Mouse (Mus musculus) heart, adult 9 months (tissue): Measurements from ENCODE around the gene Fkbp5.

Experiments
- DNase-seq, 2 experiments: peaks; one replicate each; pipeline ENCODE4 v3.0.0; 2022; ENCODE audit warnings: low spot score in 2 of 2

Gene Fkbp5

DNA sequence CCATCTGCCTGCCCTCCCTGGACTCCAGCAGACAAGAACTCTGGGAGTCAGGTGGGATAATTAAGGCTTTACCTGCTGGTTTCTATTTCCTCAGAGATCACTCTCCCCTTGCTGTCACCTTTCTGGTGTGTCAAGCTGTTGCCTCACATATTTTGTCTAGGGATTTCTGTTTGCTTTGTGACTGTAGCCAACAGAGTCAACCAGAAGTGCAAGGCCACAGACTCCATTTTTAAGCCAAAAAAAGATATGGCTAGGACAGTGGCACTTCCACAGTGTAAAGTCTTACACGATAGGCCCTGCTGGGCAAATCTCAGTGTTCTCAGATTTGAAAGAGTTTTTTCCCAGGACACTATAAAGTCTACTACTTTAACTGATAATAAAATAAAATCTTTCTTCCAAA is 56.9 kb downstream of the Fkbp5 start:
- DNase-seq = no peak

DNA sequence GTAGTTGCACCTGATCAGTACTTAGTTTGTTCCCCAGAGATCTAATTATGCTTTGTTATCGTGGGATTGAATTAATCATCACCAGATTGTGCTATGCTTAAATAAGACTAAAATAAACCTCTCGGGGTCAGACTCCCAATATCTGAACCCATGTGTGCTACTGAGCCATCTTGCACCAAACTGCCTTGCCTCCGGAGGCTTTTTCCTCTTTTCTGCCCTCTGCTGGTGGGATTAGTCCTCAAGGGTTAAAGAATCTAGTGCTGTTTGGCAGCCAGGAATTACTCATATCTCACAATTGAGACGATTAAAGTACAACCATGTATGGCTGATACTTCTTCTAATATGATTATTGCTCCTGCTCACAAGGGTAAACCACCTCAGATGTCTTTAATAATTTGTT is 62.2 kb downstream of the Fkbp5 start:
- DNase-seq = peak in 1 of 2 experiments; percentile 33

DNA sequence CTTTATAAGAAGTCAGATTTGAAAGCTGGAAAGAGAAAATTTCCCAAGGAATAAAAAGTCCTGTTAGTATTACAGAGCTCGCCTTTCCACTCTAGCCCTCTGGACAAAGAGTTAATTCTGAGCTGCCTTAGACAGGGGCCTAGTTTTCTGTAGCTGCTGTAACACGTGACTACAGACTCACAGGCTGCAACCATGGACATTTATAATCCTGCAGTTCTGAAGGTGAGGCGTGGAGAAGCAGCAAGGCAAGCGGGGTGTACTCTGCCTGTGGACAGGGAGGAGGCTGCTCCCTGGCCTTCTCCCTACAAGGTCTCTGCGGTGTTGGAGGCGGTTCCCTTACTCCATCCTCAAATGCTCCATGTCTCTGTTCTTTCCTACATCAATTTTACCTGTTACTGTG is 64.4 kb downstream of the Fkbp5 start:
- no peak for DNase-seq

DNA sequence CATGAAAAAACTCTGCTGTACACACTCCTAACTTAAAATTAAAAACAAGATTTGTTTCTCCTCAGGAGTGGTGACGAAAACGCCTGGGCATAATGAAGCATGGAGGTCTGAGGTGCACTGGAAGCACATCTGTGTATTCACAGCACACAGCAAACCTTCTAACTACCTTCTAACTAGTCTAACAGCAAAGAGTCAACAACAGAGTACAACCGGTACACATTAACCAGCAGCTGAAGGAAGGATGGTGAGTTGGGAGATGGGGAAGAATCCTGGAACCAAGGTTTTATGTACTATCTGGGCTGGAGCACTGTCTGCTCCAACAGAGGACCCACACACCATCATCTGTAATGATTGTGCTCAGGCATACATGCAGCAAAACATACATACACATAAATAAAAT is 65.4 kb downstream of the Fkbp5 start:
- no peak for DNase-seq

DNA sequence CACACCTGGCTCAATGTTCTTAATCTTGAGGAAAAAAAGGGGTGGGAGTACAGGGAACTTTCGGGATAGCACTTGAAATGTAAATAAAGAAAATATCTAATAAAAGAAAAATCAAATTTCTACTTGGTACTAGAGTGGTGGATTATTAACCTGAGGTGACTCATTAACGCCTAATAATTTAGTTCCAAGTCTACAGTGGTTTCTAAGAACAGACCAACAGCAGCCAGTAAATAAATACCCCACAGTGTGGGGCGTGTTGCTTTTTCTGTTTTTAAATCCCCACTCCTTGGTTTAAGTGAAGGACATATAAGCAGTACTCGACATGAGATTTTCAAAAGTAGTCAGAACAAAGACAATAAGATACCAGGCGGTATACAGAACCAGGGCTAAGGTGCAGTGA is 65.8 kb downstream of the Fkbp5 start:
- DNase-seq = no peak

DNA sequence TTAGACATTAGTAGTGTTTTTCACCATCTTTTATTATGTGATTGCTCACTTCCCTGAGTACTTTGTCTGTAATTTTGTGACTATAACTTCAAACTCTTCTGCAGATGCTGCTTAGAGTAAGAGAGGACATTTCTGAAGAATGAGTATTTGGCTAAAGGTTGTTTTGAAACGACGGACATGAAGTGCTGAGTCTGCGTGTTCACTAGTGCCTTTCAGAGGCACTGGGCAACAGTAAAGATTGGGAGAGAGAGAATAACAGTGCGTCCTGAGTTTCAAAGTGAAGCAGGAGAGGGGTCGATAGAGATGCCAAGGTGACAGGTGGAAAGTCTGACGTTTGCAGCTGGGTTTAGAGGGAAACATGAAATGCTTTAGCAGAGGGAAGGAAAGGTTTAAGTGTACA is 69.1 kb downstream of the Fkbp5 start:
- DNase-seq = no peak

DNA sequence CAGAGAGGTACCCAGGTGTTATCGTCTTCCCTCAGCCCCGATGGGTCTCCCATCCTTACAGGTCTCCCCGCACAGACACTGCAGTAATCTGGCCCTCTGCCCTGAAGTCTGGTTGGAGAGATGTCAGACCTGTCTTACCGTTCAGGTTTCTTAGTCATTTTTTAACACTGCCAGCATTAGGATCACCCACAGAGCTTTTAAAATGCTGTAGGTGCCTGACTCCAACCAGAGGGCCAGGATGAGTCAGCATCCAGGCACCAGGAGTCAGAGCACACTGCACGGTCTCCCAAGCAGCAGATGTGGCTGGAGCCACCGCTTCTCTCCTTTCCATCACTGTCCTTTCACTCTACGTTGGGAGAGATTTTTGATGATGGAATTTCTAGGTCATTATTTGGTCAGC is 69.5 kb downstream of the Fkbp5 start:
- DNase-seq = no peak

DNA sequence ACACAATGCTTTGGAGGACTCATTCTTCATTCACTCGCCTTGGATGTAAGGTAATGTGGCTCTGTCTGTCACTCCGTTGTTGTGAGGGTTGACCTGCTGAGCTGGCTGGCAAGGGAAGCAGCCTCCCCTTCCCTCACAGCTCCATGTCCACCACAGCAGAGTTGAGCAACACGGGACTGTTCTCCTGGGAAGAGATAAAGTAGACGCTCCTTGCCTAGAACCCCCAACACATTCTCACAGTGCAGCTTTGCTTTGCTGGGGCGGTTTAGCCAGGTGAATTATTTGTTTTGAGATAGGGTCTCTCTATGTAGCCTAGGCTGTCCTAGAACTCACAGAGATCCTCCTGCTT is 70.5 kb downstream of the Fkbp5 start:
- DNase-seq = no peak

DNA sequence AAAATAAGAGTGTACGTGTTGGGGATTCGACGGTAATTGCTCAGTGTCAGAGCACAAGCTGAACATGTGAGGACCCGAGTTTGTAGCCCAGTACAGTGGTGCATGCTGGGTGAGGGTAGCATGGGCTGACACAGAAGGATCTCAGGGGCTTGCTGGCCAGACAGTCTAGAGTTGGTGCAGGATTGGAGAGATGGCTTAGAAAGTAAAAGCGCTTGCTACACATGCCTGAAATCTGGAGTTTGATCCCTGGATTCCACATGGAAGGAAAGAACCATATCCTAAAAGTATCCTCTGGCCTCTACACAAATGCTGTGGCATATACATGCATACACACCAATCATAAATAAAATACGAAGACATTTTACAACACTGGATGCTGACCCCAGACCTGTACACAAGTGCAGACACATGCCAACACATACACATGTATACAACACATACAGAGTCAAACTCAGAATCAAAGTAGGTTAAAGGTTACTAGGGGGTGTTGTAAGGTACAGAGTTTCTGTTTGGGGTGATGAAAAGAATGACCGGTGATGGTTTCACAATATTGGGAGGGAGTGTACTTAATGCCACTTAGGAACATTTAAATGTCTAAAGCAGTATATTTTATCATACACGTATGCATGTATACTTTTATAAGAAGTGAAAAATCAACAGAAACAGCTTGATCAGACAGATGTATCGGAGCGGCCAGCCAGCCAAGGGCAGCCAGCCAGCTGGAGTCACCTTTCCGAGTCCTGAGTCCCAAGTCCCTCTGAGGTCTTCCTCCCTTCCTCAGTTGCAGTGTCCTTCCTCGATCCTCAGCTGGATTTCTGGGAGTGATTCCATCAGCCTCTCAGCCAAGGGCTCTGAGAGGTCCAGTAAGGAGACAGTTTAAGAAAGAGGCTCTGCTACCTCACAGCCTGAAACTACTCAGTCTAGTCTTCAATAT is 71.2 kb downstream of the Fkbp5 start:
- DNase-seq = peak; percentile 36 to 54

DNA sequence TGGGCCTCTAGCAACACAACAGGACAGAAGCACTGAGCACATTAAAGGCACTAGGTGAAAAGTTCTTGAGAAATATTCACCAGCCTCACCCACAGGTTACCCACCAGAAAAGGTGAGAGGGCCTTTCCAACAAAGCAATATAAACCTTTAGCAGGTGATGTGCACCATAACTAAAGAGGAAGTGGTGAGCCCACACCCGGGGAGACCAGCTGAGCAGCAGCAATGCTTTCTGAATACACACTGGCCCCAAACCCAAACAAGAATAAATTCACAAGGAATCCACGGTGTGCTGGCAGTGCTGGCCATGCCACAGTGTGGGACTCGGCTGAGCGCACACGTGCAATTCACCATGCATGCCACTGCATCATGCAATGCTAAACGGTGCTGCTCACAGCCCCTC is 74.7 kb downstream of the Fkbp5 start:
- DNase-seq = no peak

DNA sequence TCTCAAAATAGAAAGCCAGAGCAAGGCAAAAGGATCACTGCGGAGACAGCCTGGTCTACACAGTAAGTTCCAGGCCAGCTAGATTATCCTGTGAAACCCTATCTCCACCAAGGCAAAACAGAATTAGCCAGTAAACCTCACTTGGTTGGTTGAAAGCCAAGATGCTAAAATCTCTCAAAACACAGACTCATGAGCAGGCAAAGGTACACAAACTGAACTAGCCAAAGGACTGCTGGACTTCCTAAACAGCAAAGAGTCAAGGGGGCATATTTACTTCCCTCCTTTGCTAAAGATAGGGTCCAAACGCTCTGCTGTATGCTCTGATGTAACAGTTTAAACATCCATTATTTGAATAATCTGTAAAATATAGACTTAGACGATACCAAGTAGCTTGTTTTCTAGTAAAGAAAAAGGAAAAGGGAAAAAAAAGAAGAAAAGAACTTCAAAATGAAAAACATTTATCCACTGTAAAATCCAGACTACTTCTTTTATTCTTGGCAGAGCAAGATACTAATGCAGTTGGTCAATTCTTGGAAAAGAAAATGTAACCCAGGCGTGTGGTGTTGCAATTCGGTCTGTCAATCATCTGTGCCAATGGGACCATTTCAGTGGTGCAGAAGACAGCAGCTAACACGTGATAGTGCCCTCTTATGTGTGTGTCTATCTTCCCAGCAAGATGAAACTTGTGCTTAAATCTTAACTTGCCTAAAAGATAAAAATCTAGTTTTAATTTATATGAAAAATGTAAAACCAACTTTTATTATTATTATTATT is 78.8 kb downstream of the Fkbp5 start:
- no peak for DNase-seq

DNA sequence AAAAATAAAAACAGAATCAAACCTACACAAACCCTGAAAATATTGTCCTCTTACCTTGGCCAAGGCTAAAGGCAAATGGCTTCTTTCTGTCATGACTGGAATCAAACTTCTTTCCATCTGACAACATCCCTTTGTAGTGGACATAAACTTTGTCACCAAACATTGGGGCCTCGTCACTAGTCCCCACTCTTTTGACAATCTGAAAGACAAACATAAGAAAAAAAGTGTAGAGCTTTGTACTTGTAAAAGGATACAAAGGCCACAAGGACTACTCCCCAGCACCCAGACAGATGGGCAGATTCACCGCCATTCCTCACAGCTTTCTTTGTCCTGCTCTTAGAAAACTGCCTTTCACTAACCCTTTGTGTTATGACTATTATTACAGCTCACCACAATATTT is 79.4 kb downstream of the Fkbp5 start:
- DNase-seq = no peak

DNA sequence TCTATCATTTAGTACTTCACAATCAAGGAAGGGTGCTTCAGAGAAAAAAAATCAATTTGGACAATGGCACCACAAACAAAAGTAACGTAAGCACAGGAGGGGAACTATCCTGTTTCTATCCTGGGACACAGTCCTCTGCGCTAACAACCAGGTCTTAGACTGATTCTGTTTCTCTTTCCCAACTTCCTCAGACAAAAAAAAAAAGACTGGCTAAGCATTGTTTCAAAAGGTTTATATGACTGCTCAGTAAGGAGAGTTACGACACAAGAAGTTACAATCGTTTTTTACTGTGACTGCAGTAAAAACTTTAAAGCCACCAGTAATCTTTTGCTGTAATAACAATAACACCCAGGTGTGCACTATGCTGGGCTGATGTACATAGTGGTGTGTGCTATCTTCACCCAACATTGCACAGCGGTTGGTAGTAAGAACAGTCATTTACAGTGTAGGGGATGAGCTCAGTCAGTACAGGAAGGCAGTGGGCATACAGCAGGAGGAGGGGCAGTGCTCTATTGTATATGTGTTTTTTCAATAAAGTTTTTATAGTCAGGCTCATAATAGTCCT is 82.3 kb downstream of the Fkbp5 start:
- no peak for DNase-seq

DNA sequence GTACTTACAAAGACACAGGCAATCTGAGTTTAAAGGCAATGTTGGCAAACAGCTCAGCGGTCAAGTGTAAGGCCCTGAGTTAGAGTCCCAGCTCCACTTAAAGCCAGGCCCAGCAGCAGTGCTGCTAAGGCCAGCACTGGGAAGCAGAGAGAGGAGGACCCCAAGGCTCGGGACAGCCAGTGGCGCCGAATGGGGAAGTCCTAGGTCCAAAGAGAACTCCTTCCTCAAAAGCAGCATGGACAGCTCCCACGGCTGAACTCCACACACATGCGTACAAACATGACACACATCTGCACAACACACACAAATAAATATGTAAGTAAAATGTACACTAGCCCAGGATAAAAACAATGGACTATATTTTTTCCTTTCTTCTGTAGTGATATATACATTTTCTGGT is 84.3 kb downstream of the Fkbp5 start:
- no peak for DNase-seq

DNA sequence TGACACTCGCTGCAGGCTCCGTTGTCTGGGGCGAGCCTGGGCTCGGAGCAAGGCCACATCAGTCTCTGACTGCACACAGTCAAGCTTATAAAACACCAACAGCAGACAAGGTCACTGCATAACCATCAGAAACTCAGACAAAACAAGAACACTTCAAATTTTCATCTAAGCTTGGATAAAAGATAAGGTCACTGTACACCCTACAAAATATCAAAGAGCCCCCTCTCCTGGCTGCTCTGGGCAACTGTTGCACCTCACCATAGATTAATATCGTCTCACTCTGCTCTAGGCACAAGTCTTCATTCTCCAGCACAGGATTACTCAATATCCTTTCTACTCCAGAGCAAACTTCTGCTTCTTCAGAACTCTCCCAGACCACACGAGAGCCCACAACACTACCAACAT is 85.4 kb downstream of the Fkbp5 start:
- no peak for DNase-seq

DNA sequence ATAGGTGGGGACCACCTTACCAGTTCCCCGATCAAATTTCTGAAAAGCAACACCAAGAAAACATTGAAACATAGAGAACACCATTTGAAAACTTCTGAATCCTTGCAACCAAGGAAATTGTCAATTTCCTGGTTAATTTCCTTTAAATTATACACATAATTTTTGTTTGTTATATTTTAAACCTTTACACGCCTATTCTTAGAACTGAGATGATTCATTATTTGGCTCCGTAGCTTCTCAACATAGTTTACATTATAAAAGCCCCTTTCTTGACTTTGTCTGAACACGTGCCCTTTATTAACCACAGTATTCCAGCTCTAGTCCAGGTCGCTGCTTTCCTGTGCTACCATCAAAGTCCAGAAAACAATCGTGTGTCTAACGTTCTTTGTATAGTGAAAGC is 86.3 kb downstream of the Fkbp5 start:
- DNase-seq = no peak

DNA sequence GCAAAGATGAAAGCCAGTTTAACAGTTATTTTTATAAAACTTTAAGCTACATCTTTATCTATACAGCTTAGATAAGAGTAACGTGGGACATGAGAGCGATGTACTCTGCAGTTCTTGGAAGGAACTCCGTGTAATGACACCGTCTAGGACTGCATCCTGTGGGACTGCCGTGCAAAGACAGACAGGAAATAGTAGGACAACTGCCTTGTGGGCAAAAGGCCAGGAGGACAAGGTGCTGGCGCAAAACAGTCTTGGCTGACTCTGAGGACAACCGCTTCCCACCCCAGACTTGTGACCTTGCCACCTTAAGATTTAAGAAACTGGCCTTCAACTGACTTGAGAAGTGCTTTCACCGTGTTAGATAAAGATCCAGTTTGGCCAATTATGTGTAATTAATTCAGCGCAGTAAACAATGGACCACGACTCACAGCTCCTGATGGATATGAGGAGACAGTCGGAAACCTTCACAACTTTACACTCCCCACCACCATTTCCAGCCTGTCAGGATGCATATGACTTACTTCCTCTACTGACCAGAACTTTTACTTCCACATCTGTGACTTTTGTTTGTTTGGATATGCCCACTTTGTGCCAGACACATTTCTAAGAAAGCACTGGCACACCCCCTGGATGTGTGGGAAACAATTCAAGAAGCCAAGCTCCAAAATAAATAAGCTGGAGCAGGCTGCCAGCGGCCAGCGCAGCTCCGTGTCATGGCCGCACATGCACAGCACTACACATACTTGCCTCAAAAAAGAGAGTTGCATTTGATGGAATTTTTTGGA is 88.7 kb downstream of the Fkbp5 start:
- DNase-seq = peak; percentile 66 to 73

DNA sequence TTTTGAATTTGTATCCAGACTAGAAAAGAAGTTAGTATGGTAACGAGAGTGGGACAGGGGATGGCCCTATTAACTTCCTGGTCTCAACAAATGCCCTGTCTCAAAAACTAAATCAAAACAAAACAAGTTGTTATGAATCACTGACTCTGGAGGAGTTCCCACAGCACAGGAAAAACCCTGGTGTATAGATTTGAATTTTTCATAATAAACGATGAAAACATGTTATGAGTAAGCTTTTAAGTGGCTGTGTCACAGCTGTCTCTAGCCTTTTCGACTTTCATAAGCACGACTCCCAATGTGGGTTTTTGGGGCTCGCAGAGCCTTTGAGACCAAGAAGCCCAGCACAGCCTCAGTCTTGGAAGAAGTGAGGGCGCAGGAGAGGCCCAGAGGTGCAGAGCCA is 89.7 kb downstream of the Fkbp5 start:
- no peak for DNase-seq

DNA sequence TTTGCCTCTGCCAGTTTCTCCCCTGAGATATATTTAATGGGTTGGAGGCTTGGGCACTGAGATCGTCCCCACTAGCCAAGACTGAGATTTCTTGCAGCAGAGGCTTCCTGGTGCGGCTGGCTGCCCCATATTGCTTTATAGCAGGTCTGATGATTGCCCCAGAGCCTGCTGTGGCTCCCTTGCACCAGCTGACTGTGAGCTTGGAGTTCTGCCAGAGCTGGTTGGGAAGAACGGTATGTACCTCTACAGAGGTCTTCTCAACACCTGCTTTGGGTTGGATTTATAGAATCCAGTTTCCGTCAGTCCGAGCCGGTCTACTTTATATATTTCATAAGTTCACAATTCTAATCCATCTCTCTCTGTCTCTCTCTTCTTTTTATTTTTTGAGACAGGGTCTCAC is 93.0 kb downstream of the Fkbp5 start:
- DNase-seq = peak; percentile 31 to 44

DNA sequence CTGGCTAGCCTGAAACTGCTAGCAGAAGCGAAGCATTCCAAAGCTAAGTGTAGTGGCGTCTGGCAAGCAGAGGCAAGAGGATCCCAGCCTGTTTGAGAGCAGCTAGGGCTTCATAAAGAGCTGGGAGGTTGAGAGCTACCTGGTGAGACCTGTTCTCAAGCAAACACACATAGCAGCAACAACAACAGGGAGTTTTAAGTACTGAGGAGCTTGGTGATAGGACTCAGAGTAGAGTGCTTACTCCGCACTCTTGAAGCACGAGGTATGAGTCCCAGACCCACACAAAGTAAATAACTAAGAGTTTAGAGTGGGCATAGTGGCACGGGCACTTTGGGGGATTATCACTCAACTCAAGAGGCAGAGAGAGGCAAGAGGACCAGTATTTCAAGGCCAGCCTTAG is 96.3 kb downstream of the Fkbp5 start:
- DNase-seq = no peak

DNA sequence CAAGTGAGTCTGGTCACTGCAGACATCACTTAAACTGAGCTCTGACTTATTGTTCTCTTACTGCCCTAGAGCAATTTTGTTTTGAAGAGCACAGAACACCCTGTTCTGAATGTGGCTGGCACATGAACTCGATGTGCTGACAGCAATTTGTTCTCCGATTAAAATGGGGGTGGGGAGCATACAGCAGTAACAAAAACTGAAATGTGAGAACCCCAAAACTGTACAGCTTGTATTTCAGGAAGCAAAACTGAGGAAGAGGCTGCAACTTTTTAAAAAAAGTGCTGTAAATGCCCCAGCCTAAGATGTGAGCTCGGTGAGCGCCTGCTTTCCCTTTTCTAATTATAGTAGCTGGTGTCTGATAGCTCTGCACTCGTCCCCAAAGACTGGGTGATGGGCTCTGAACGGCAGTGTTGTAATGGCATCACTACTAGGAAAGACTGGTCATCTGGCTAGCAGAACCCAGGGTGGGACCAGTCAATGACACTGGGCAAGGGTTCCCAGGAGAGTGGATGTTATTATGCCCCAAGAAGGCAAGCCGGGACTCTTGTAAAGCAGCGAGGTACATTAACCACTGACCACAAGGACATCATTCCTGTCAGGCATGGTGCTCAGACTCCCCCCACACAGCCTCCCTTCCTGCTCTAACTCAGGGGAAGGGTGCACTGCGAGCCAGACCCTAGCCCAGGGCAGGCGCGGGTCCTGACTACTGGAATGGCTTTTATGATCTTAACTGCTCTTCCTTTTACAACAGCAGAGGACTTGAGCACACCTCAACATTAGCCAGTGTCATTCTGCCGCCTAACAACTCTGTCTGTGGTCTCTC is 96.9 kb downstream of the Fkbp5 start:
- peak; percentile 73 to 77 for DNase-seq
